Mouse (Mus musculus) testis, postnatal 10 days (tissue): ENCODE data around the gene Nfix.

ENCODE experiments used
- DNase-seq: peaks from one replicate; pipeline ENCODE4 v3.0.0; 2021; ENCODE audit warnings: low spot score

Gene Nfix

DNA sequence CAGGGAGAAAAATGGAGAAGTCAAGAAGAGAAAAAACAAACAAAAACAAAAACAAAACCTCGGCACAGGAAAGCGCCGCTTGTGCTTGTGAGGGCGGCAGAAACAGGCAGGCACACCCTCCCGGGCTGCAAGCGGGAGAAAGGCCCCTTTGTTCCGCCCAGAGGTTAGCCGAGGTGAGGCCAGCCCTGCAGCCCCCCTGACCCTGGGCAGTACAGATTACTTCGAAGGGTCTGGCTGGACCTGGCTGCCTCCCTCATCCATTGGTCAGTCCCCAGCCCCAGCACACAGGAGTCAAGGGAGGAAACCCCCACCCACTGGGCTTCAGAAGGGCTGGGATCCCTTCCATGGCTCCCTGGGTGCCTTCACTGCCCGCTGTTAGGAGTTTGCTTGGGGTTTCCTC lies 61.9 kb downstream of the Nfix start:
- DNase-seq = peak; percentile 68

DNA sequence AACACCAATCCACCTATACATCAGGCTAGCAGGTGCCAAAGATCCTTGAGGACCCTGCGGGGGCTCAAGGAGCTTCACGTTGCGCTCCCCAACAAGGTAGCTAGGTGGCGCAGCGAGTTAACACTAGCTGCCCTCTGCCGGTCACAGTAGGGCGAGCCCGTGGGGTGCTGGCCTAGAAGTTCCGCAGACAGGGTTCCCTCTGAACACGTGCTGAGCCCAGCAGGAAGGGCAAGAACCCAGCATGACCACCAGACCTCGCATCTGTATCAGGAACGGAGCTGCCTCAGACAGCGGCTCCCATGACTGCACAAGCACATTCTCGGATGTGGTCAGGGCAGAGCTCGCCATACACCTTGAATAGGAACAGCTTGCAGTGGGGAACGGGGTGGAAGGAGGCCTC lies 62.5 kb downstream of the Nfix start:
- peak; percentile 91 for DNase-seq

DNA sequence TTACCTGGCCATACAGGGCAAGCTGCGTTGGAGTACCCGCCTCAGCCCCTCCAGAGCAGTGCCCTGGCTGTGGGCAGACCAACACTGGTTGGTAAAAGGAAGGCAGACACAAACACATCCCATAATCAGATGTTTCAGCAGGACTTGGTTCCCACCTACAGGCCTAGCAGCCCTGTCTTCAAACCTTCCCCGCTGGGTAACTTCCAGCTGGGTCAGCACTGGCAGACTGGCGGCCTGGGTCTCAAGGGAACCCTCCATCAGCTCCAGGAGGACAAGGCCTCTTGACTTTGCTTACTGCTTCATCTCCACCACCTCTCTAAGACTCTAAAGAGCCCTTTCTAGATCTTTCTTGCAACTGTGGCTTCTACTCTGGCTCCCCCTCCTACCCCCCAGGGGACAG lies 63.6 kb downstream of the Nfix start:
- no peak for DNase-seq

DNA sequence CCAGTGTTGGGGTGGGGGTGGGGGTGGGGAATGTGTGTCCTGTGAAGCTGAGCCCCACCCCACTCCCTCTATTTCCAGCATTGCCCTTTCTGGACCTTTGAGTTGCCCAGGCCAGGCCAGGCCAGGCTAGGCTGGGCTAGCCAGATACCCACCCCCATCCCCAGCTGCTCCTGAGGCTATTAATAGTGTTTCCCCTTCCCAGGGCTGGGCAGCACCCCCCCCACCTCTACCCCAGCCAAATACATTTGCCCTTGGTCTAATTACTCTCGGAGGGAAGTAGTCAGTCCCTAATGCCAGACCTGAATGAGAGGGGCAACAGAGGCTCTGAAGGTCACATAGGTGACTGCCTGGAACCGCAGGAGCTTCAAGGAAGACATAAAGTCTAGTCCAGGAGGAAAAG lies 64.5 kb downstream of the Nfix start:
- DNase-seq = no peak

DNA sequence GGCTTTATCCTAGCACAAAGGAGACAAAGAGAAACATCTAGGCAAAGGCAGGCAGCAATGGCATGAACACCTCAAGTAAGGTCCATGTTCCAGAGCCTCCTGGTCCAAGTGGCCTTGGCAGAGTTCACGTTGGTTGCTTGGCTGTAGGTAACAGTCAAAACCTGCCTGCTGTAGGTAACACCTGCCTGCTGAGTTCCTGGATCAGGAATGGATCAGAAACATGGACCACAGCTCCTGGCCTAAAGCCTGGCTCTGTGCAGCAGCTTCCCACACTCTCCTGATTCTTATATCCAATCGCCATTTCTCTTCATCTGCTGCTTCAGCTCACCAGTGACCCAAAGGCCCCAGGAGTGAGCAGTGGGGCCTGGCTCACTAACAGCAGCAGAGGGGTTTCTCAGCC lies 65.5 kb downstream of the Nfix start:
- DNase-seq = no peak

DNA sequence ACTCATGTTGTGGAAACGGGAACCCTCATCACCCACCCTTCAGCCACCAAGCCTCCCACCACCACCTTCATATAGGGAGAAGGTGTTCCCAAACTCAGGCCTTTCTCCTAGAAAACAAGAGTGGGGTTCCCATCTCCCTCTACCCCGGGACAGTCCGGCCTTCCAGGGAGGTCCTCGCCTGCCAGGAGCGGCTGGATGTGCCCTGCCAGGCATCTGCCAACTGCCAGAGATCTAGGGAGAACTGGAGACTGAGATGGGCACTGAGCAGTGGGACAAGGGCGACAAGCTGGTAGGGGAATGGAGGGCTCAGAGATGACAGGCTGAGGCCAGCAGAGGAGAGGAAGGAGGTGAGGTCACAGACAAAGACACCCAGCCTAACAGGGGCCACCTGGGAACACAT lies 66.2 kb downstream of the Nfix start:
- no peak for DNase-seq

DNA sequence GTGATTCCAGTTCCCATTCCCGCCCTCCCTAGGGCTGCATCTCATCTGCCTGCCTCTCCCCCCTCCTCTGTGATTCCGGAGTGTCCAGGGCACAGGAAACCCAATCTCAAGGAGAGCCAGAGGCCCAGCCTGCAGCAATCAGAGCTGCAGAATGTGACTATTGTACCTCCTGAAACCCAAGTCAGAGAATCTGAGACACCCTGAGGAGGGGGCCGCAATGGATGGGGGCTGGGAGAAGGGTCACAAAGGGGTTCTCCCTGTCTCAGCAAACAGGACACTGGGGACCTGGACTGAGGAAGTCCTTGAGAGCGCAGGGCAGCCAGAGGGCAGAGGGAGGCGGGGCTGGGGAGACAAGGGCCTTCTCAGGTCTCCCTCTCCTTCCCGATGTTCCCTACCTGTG lies 67.1 kb downstream of the Nfix start:
- DNase-seq = no peak

GRCm38 (mm10) chr8:84732545-84732944 lies 67.6 kb downstream of the Nfix start:
- no peak for DNase-seq

- DNase-seq = no peak
Observed at GRCm38 (mm10) chr8:84731371-84732177, 68.6 kb downstream of the Nfix start.

DNA sequence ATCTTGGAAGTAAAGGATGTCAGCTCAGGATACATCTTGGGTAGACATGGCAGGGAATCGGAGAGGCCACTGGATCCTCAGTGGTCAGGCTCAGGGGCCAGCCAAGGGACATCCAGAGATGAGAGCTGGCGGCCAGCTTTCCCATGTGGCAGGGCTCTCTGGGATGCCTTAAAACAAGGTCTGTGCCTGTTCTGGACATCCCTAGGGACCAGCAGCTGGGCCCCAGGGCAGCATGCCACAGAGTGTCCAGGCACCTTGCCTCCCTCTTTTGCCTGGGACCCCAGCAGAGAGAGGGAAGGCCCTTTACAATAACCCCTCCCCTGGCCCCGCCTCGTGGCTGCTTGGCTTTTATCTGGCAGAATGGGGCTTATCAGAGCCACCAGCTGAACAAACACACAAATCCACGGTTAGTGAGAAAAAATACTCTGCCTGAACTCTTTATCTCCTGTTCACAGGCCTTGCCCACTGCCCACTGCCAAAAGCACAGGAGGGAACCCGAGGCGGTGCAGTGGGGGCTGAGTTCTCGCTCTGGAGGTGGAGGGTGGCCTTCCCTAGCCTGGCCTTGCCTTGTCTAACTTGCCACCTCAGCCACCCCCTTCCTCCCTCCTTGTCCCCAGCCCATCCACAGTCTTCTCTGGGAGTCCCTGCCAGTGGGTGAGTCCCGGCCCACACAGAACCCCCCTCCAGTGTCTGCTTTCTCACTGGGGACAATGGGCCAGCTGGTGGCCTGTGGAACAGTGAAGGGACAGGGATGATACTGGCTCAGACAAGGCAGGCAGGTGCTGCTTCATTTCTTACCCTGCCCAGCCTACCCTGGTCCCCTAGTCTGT lies 69.4 kb downstream of the Nfix start:
- DNase-seq = peak; percentile 72

GRCm38 (mm10) chr8:84729921-84730362 lies 70.2 kb downstream of the Nfix start:
- DNase-seq = no peak

DNA sequence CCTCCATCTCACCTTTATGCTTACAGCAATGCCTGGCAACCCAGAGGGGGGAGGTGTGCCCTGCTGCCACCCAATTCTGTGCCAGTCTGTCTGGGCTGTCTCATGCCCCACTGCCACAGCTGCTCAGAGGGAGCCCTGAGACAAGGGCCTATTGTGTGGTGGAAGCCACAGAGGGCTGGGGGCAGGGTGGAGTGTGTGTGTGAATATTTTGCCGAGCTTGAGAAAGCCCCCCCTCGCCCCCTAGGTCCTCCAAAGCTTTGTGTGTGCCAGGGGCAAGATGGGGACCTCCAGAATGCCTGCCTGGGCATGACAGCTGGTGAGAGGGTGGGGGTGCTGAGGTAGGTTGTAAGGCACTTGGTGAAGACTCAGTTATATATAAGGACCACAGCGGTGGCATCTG lies 71.7 kb downstream of the Nfix start:
- no peak for DNase-seq

- DNase-seq = no peak
Observed at GRCm38 (mm10) chr8:84725941-84726259, 74.2 kb downstream of the Nfix start.

DNA sequence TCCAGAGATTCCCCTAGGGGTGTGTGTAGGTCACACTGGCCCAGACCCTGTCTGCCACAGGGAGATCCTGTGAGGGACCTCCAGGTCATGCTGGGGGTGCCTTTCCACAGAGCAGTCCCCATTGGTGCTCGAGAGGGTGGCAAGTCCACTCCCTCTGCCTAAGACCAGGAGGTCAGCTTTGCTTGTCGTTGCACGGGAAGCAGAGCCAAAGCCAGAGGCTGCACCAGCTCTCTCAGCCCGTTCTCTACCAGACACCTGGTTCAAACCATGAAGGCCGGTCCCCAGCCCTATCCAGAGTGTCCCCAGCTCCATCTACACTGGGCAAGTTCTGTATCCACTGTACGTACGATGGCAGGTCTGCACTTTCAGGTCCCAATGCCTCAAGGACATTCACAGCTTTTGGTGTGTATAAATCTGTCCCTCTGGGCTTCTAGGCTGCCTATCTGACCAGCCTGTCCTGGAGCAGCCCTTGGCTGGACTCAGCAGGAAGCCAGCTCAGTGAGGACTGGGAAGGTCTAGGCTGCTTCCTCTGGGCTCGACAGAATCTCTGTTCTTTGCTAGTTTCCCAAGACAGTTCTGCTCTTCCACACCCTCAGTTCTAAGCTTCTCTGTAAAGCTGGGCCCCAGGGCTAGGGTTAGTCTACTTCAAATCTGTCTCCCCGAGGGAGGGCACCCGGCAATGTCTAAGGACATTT lies 74.8 kb downstream of the Nfix start:
- DNase-seq = no peak

GRCm38 (mm10) chr8:84724683-84725082 lies 75.5 kb downstream of the Nfix start:
- no peak for DNase-seq

GRCm38 (mm10) chr8:84723571-84723900 lies 76.6 kb downstream of the Nfix start:
- peak; percentile 77 for DNase-seq

DNA sequence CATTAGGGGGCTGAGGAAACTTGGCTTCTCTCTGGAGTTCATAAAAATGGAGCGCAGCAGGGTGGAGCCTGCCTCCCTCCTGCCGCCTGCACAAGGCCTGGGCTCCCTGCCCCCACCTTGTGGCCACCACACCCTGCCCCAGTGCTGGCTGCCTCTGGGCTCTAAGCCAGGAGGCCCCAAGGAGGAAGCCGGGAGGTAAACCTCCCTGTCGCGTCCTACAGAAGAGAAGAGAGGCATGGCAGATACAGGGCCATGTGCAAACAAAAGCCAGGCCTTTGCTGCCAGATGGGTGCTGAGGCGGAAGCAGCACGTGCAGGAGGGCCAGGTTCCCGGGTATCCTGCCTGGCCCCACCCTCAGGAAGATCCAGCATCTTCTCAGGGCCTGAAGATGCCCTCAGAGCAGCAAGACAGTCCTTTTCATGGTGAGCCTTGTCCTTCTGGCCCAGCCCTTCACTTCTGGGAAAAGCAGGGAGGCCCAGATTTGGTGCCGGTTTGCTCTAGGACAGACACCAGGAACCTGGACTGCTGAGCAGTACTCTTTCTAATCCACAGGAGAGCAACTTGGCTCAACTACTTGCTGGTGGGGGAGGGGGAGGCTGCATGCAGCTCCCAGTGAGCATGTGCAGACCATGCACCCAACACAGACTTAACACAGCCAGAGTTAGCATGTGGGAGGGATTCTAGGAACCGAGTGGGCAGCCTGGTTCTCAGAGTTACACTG lies 77.1 kb downstream of the Nfix start, which contains the start of gene G430095P16Rik:
Gene G430095P16Rik, plus strand, starts transcription at position 158 of the 721 bp plus-strand sequence.
- peak; percentile 83 for DNase-seq

- DNase-seq = no peak
Observed at GRCm38 (mm10) chr8:84722530-84722849, 77.7 kb downstream of the Nfix start.

DNA sequence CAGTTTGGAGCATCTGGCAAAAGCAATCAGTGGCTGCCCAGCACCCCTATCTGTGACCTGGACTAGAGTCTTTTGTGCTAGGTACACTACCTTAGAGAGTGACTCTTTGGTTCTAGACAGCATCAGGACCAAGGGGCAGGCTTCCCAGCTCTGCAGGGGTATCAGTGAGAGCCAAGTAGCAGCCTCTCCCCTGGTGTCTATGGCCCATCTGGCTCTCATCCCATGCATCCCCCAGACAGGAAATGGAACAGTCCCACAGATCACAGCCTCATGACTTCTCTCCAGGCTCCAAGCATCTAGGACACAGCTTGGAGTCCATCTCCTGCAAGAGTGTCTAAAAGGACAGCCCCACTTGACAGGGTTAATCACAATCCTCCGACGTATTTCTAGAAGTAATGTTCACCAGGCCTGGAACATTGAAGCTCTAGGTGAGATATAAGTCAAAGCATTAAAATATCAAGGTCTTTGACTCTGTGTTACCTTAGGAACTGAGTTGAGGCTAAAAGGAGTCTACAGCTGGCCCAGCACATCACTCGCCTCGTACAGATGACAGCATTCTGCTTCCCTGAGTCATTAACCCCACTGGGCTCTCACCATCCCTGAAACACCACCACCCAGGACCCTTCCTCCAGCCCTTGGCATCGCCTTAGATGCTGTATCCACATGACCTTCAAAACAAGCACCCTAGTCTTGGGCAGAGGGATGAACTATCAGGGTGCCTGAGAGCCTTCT lies 81.0 kb downstream of the Nfix start:
- no peak for DNase-seq

DNA sequence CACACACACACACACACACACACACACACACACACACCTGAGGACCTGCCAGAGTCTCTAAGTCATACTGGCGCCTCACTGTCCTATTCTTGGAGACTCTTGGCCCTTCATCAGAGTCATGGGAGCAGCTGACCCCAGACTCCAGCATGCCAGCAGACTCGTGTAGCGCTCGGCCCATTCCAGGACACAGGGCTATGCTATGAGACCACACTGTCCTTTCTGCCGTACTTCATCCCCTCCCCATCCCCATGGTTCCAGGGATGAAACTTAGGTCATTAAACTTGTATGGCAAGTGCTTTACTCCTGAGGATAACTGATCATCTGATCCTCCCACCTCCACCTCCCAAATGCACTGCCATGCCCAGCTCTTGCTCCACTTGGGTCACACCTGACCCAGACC lies 81.7 kb downstream of the Nfix start:
- DNase-seq = no peak

GRCm38 (mm10) chr8:84716790-84717189 lies 83.4 kb downstream of the Nfix start:
- no peak for DNase-seq
